Mouse (Mus musculus) heart, embryonic 14.5 days (tissue): ENCODE measurements around the gene Ylpm1. TPM values are rescaled to one million over a fixed set of nuclear protein-coding genes. Genes with fewer than 3 reads are reported as not detected.

Experiments used
- ATAC-seq: fragments of 200-750 bp; cut with Nextera tagmentation; 2 replicates; pipeline ENCODE4 v1.8.0; 2017; ENCODE audit warnings: low read depth, moderate TSS enrichment; ENCODE audit not compliant: insufficient number of reproducible peaks, insufficient read depth, low FRiP score
- H3K27ac ChIP-seq, 2 experiments: fragments of 200-500 bp in 1 of 2; fragments of 300-500 bp in 1 of 2; sonication (generic) in 1 of 2; replicated peaks in 1 of 2; 2 replicates each; pipeline ENCODE4 v1.5.1; 2012 to 2014; ENCODE audit warnings: low read depth in 2 of 2, low read length in 2 of 2, control low read depth in 1 of 2, mild to moderate bottlenecking in 1 of 2, mixed read lengths in 1 of 2; ENCODE audit not compliant: control insufficient read depth in 1 of 2, insufficient read depth in 1 of 2
- H3K27me3 ChIP-seq: fragments of 300-500 bp; sonication (generic); 2 replicates; pipeline ENCODE4 v1.6.1; 2014; ENCODE audit warnings: mild to moderate bottlenecking, low read length, control low read depth; ENCODE audit not compliant: control insufficient read depth, insufficient read depth
- H3K36me3 ChIP-seq: fragments of 300-500 bp; sonication (generic); 2 replicates; pipeline ENCODE4 v1.6.1; 2014; ENCODE audit warnings: mild to moderate bottlenecking, control low read depth, low read length, mixed read lengths; ENCODE audit not compliant: control insufficient read depth, insufficient read depth
- H3K4me1 ChIP-seq, 2 experiments: fragments of 200-500 bp in 1 of 2; fragments of 300-500 bp in 1 of 2; sonication (generic) in 1 of 2; 2 replicates each; pipeline ENCODE4 v1.6.1; 2012 to 2014; ENCODE audit warnings: low read length in 2 of 2, control low read depth in 1 of 2, mixed read lengths in 1 of 2; ENCODE audit not compliant: control insufficient read depth in 2 of 2, insufficient read depth in 2 of 2
- H3K4me2 ChIP-seq: fragments of 300-500 bp; sonication (generic); 2 replicates; pipeline ENCODE4 v1.6.1; 2014; ENCODE audit warnings: mild to moderate bottlenecking, low read length
- H3K4me3 ChIP-seq, 2 experiments: fragments of 200-500 bp in 1 of 2; fragments of 300-500 bp in 1 of 2; sonication (generic) in 1 of 2; 2 replicates each; pipeline ENCODE4 v1.5.1; 2012 to 2014; ENCODE audit warnings: low read length in 2 of 2, mild to moderate bottlenecking in 2 of 2, control low read depth in 1 of 2, low read depth in 1 of 2, moderate library complexity in 1 of 2; ENCODE audit not compliant: control insufficient read depth in 1 of 2, insufficient read depth in 1 of 2
- H3K9ac ChIP-seq: fragments of 300-500 bp; sonication (generic); 2 replicates; pipeline ENCODE4 v1.6.1; 2014; ENCODE audit warnings: mild to moderate bottlenecking, low read length
- H3K9me3 ChIP-seq: fragments of 300-500 bp; sonication (generic); 2 replicates; pipeline ENCODE4 v1.6.1; 2016; ENCODE audit warnings: low read length, control low read depth; ENCODE audit not compliant: control insufficient read depth
- WGBS: fragments of 180-500 bp; shearing (Covaris S2); extraction: QIAGEN DNeasy Blood & Tissue Kit; methylation state at CpG from one replicate; pipeline ENCODE4 v1.1.7; 2014; 5-methylcytosine and 5-hydroxymethylcytosine counted together
- polyA plus RNA-seq: library from polyadenylated mRNA; unstranded; fragments of >200 nt; fragmentation: Nextera tagmentation; extraction: Ambion mirVana; gene quantifications from 2 replicates; pipeline ENCODE4 v1.2.1, GENCODE M21; 2014

The Ylpm1 gene
- polyA plus RNA-seq, 1 experiment from 2014 or later: 27.1 TPM

GRCm38 (mm10) chr12:85101001-85101400, 104.9 kb downstream of the Ylpm1 start:
- no peaks in the 10 kb centered on the region for H3K36me3 ChIP-seq
- ATAC-seq: no peak
- H3K4me1 ChIP-seq: no peaks in the 10 kb centered on the region
- no peaks in the 10 kb centered on the region for H3K9me3 ChIP-seq
- no peaks in the 10 kb centered on the region for H3K27me3 ChIP-seq
- WGBS: 78% methylated on average over 14 of the region's 14 CpGs
- no peak overlapping the region for H3K4me2 ChIP-seq
- H3K9ac ChIP-seq: no peak overlapping the region
- no peak overlapping the region for H3K4me3 ChIP-seq
- no peak overlapping the region for H3K27ac ChIP-seq

DNA sequence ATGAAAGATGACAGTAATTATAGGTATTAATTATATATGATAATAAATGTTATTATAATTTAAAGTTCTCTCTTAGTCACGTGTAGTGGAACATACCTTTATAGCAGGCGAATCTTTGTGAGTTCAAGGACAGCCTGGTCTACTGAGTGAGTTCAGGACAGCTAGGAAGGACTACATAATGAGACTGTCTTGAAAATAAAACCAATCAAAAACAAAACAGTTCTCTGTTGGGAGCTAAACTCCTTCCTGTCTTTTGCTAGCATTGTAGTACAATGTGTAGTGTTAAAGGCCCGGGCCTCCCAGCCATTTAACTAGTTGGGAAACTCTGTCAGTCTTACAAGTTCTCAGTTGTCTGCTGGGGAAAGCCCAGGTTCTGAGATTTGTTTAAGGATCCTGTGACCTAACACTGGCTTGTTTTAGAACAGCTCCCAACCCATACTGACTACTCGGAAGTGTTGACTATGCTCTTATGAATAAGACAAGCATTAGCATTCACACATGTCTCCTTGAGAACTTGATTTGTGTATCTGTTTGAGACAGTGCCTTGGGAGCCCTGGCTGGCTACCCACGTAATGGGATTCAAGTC, 105.5 kb downstream of the Ylpm1 start:
- Histone ChIP-seq H3K4me3 (no peak overlapping the region), H3K9me3 (no peaks in the 10 kb centered on the region), H3K27me3 (no peaks in the 10 kb centered on the region), H3K9ac (no peak overlapping the region), H3K4me2 (no peak overlapping the region), H3K36me3 (no peaks in the 10 kb centered on the region), H3K27ac (no peak overlapping the region), H3K4me1 (peaks cover 3 to 6% of the 10 kb centered on the region in 2 experiments; a peak in 3 of 4 replicates)
- ATAC-seq: no peak
- WGBS: 74% methylated on average over 5 of the region's 5 CpGs

DNA sequence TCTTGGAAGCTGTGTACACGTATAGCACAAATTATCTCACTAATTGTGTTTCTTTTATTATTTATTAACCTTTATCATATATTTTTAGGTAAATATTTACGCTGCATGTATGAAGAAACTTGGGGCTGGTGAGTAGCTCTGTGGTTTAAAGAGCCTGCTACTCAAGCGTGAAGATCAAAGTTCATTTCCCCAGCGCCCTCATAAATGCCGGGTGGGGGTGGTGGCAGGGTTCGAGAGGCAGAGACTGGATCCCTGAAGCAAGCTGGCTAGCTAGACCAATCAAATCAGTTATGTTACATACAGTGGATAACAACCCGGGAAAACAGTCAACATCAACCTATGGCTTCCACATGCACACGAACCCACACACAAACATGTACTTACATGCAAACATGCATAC, 107.0 kb downstream of the Ylpm1 start:
- Histone ChIP-seq H3K9ac (no peak overlapping the region), H3K4me3 (no peak overlapping the region), H3K27me3 (no peaks in the 10 kb centered on the region), H3K9me3 (no peaks in the 10 kb centered on the region), H3K27ac (no peak overlapping the region), H3K4me1 (peaks cover 5 to 8% of the 10 kb centered on the region in 2 experiments), H3K36me3 (no peaks in the 10 kb centered on the region), H3K4me2 (no peak overlapping the region)
- no peak for ATAC-seq
- 84% methylated on average over 8 of the region's 8 CpGs for WGBS

- WGBS: 85% methylated on average over 8 of the region's 8 CpGs
- Histone ChIP-seq H3K9ac (no peak overlapping the region), H3K27ac (no peak overlapping the region), H3K4me2 (no peak overlapping the region), H3K4me3 (no peak overlapping the region), H3K9me3 (no peaks in the 10 kb centered on the region), H3K27me3 (no peaks in the 10 kb centered on the region), H3K4me1 (peaks cover 5 to 10% of the 10 kb centered on the region in 2 experiments), H3K36me3 (no peaks in the 10 kb centered on the region)
- ATAC-seq: no peak
Measured at GRCm38 (mm10) chr12:85104789-85105188, 108.7 kb downstream of the Ylpm1 start.

DNA sequence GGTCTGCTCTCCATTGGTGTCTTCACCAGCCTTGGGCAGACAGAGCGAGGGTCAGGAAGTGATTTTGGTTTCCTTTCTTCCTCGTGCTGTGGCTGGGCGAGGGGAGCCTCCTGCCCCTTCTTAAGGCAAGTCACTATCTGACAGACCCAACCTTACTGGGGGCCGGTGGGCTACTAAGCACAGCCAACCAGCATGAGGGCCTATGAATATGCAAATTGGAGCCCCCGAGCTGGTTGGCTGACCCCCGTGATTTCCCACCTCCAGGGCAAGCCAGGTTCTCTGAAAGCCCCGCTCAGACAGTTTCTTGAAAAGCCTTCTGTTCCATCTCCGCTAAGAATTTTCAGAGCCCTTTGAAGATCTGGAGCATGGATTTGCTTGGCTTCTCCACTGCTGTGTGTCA, 110.2 kb downstream of the Ylpm1 start:
- Histone ChIP-seq H3K9me3 (no peaks in the 10 kb centered on the region), H3K36me3 (no peaks in the 10 kb centered on the region), H3K4me2 (peak overlapping the region; percentile 56), H3K27me3 (no peaks in the 10 kb centered on the region), H3K27ac (no peak overlapping the region), H3K4me1 (peaks cover 8 to 13% of the 10 kb centered on the region in 2 experiments), H3K9ac (peak overlapping the region; percentile 50), H3K4me3 (peak overlapping the region; percentile 12 to 15; a peak in 3 of 4 replicates)
- 7% methylated on average over 8 of the region's 8 CpGs for WGBS
- ATAC-seq: no peak

- no peak overlapping the region for H3K27ac ChIP-seq
- no peak for ATAC-seq
- 0 out of 2 replicates have a peak, but pooled peaks cover 8% of the 10 kb centered on the region for H3K36me3 ChIP-seq
- no peaks in the 10 kb centered on the region for H3K27me3 ChIP-seq
- no peak overlapping the region for H3K9ac ChIP-seq
- H3K4me3 ChIP-seq: no peak overlapping the region
- no peak overlapping the region for H3K4me2 ChIP-seq
- 64% methylated on average over 3 of the region's 3 CpGs for WGBS
- H3K9me3 ChIP-seq: no peaks in the 10 kb centered on the region
- peaks cover 15 to 36% of the 10 kb centered on the region in 2 experiments for H3K4me1 ChIP-seq
Measured at GRCm38 (mm10) chr12:85108643-85109042, 112.5 kb downstream of the Ylpm1 start.

DNA sequence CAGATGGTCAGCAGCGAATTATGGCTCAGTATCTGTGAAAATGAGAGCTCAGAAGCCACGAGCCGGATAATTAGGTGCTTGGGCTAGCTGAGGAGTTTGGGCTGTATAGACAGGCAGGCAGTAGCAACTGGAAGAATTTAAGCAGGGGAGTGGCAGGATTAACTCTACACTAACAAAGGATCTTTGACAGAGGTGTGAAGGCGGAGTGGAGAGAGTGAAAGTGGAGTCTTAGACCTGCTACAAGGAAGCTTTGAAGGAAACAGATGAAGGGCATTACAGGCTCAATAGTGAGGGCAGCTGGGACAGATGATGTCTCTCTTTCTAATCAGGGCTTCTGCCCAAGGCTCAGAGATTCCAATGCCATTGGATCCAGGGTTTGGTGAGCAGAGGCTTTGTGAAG, 113.3 kb downstream of the Ylpm1 start:
- H3K4me3 ChIP-seq: no peak overlapping the region
- no peaks in the 10 kb centered on the region for H3K9me3 ChIP-seq
- no peak for ATAC-seq
- H3K27me3 ChIP-seq: no peaks in the 10 kb centered on the region
- peak overlapping the region; percentile 87 for H3K4me2 ChIP-seq
- 0 out of 2 replicates have a peak overlapping the region, but pooled peaks have one; percentile 99 for H3K9ac ChIP-seq
- H3K36me3 ChIP-seq: 0 out of 2 replicates have a peak, but pooled peaks cover 8% of the 10 kb centered on the region
- H3K4me1 ChIP-seq: peaks cover 15 to 37% of the 10 kb centered on the region in 2 experiments
- WGBS: 63% methylated on average over 4 of the region's 4 CpGs
- H3K27ac ChIP-seq: no peak overlapping the region
